Mouse (Mus musculus): ENCODE data around the gene Antxr1. TPM values are rescaled to one million over a fixed set of nuclear protein-coding genes. Genes with fewer than 3 reads are reported as not detected.
A peak's percentile ranks its signal among the peaks of the same experiment; 100 is the strongest.
"Not testable (repeated sequence)": the region's sequence is repeated elsewhere in the genome, so short reads cannot be mapped to it uniquely, and the experiment has no call there.

Gene Antxr1
- polyA plus RNA-seq, 1 experiment: 200 TPM

DNA sequence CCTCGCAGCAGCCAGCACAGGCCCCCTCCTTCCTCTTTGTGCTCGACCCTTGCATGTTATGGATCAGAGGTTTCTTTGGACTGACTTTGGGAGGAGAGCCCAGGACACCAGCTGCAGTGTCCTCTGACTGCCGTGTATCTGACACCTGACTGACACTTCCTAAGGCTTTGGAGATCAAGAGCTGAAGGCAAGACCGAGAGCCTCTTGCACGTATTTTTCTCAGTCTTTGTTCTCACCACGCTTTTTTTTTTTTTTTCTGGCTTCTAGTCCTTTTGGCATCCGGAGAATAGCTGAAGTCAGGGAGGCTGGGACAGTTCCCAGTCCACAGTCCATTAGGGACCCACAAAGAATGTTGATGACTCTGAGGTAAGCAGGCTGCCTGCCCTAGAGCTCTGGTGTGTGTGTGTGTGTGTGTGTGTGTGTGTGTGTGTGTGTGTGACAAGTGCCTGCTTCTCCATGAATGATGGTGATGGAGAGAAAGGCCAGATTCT lies 233.2 kb downstream of the Antxr1 start:
- peaks cover 10% of the 10 kb centered on the region for H3K4me1 ChIP-seq (ENCODE audit: control insufficient read depth, insufficient read depth, low read length)
- peak overlapping the region; percentile 62 for H3K27ac ChIP-seq (ENCODE audit: insufficient read depth, low read length)
- TF ChIP-seq POLR2A (IDR thresholded peaks at IDR 0.05; ENCODE audit: low read depth, low read length): no peak
- no peak overlapping the region for H3K4me3 ChIP-seq (ENCODE audit: insufficient read depth, low read length)

DNA sequence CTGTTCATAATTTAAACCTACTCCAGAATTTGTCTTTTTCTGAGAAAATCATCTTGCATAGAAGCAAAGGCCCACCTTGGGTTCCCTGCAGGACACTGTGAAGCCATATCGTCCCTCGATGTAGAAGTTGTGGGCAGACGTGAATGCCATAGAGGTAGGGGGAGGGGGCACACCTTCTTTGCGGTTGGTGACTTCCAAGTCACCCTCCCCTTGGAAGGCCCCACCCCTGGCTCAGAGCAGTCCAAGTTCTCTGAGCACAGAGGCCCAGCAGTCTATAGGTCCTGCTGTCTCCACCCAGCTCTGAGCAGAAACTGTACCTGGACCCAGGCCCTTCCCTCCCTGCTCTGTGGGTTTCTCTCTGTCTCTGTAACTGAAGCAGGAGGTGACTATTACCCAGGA lies 233.7 kb downstream of the Antxr1 start:
- Histone ChIP-seq H3K4me3 (ENCODE audit: insufficient read depth, low read length) (no peak overlapping the region), H3K27ac (ENCODE audit: insufficient read depth, low read length) (peak overlapping the region; percentile 62), H3K4me1 (ENCODE audit: control insufficient read depth, insufficient read depth, low read length) (peaks cover 10% of the 10 kb centered on the region)
- no peak for TF ChIP-seq CTCF (IDR thresholded peaks at IDR 0.05; ENCODE audit: borderline replicate concordance, insufficient read depth, low read length)
- TF ChIP-seq POLR2A (IDR thresholded peaks at IDR 0.05; ENCODE audit: low read depth, low read length): no peak

DNA sequence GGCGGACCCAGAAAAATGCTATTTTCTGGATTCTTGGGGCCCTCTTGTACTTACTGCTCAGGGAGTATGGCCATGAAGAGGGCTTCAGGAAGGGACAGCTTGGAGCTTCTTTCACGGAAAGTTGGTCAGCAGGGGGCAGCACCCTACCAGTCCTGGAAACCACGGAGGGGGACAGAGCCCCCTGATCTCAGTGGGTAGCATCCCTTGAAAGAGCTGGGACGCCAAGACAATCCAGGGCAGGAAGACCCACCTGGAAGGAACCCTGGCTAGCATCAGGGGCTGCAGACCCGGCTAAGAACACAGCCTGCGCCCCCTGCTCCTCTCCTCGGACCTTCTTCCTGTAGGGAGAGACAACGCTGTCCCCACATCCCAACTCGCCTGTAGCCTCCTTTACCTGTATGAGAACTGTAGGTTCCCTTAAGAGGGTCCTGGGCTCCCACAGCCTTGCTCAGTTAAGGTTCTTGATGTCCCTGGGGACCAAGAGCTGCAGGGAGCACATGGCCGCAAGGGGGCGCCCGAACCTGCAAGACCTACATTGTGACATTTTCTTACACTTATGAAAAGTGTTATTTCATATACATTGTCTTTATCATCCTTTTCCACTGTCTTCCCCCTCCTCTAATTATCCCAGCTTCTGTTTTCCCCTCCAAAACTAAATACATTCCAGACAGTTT lies 234.2 kb downstream of the Antxr1 start:
- TF ChIP-seq CTCF (IDR thresholded peaks at IDR 0.05; ENCODE audit: borderline replicate concordance, insufficient read depth, low read length) (peak; percentile 89), POLR2A (IDR thresholded peaks at IDR 0.05; ENCODE audit: low read depth, low read length) (no peak)
- peaks cover 10% of the 10 kb centered on the region for H3K4me1 ChIP-seq (ENCODE audit: control insufficient read depth, insufficient read depth, low read length)
- H3K27ac ChIP-seq (ENCODE audit: insufficient read depth, low read length): no peak overlapping the region
- H3K4me3 ChIP-seq (ENCODE audit: insufficient read depth, low read length): no peak overlapping the region

- peaks cover 10% of the 10 kb centered on the region for H3K4me1 ChIP-seq (ENCODE audit: control insufficient read depth, insufficient read depth, low read length)
- H3K4me3 ChIP-seq (ENCODE audit: insufficient read depth, low read length): no peak overlapping the region
- TF ChIP-seq CTCF (IDR thresholded peaks at IDR 0.05; ENCODE audit: borderline replicate concordance, insufficient read depth, low read length) (no peak), POLR2A (IDR thresholded peaks at IDR 0.05; ENCODE audit: low read depth, low read length) (no peak)
- H3K27ac ChIP-seq (ENCODE audit: insufficient read depth, low read length): no peak overlapping the region
These were observed 235.2 kb downstream of the Antxr1 start for GRCm38 (mm10) chr6:87100297-87101020.

DNA sequence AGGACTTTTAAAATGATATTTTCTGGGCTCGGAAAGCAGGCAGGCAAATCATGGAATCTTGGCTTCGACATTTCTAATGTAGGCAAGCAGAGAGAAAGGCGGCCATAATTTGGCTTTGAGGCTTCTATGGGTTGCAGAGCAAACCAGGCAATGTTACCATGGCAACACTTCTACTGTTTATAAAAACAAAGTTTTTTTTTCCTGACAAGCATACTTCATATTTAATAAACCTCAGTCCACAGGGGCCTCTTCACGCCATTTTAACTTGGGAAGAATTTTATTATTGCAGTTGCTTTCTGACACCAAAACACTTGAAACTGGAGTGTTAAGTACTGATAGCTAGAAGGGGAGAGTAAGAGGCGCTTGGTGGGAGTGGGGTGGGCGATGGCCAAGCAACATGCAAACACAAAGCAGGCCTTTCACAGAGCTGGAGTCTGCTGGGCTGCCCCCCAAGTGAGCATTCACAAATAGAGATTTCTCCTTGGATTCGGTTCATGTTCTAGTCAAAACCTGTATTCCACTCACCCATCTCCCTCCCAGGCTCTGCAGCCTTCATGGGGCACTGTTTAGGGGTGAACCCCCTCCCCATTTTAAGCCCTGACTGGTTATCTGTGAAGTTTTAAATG lies 235.8 kb downstream of the Antxr1 start:
- H3K4me3 ChIP-seq (ENCODE audit: insufficient read depth, low read length): no peak overlapping the region
- TF ChIP-seq POLR2A (IDR thresholded peaks at IDR 0.05; ENCODE audit: low read depth, low read length) (no peak), CTCF (IDR thresholded peaks at IDR 0.05; ENCODE audit: borderline replicate concordance, insufficient read depth, low read length) (no peak)
- peaks cover 10% of the 10 kb centered on the region for H3K4me1 ChIP-seq (ENCODE audit: control insufficient read depth, insufficient read depth, low read length)
- no peak overlapping the region for H3K27ac ChIP-seq (ENCODE audit: insufficient read depth, low read length)

- Histone ChIP-seq H3K4me1 (ENCODE audit: control insufficient read depth, insufficient read depth, low read length) (peaks cover 10% of the 10 kb centered on the region), H3K27ac (ENCODE audit: insufficient read depth, low read length) (no peak overlapping the region)
- no peak for TF ChIP-seq POLR2A (IDR thresholded peaks at IDR 0.05; ENCODE audit: low read depth, low read length)
- TF ChIP-seq CTCF (IDR thresholded peaks at IDR 0.05; ENCODE audit: borderline replicate concordance, insufficient read depth, low read length): no peak
These were observed 236.4 kb downstream of the Antxr1 start for GRCm38 (mm10) chr6:87099261-87099660.

DNA sequence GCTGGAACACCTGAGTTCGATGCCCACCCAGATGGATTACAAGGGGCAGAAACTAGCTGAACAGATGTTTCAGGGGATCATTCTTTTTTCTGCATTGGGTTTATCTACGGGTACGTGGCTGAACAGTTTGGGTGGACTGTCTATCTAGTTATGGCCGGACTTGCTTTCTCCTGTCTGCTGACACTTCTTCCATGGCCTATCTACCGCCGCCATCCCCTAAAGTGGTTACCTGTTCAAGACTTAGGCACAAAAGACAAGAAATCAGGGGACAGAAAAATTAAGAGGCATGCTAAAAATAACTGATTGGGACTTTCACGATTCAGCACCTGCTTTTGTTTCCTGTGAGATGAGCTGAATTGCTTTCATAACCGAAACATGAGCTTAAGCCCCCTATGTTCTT lies 242.0 kb downstream of the Antxr1 start:
- not testable (repeated sequence) for H3K27ac ChIP-seq (ENCODE audit: insufficient read depth, low read length); H3K4me1 ChIP-seq (ENCODE audit: control insufficient read depth, insufficient read depth, low read length); H3K4me3 ChIP-seq (ENCODE audit: insufficient read depth, low read length)

More at GRCm38 (mm10) chr6:87099261-87099660, 236.4 kb downstream of the Antxr1 start:
- H3K4me3 ChIP-seq (ENCODE audit: insufficient read depth, low read length): no peak overlapping the region

DNA sequence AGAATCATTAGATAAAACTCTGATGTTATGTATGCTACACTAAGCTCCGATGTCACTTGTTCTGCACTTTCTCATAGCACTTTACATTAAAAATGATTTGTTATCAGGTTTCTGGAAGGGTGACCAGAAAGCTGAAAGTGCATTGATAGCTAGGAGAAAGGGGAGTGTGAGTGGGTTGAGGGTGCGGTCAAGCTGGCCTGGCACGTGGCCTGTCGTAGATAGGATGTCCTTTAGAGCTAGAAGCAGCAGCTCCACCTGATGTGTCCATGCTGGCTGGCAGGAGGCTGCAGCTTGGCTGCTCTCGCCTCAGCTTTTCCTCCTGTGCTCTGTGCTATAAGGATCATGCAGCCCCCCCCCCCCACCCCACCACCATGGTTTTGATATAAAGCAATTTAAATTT lies 243.1 kb downstream of the Antxr1 start:
- Histone ChIP-seq H3K4me3 (ENCODE audit: insufficient read depth, low read length) (no peak overlapping the region), H3K4me1 (ENCODE audit: control insufficient read depth, insufficient read depth, low read length) (no peaks in the 10 kb centered on the region), H3K27ac (ENCODE audit: insufficient read depth, low read length) (no peak overlapping the region)
- no peak for TF ChIP-seq CTCF (IDR thresholded peaks at IDR 0.05; ENCODE audit: borderline replicate concordance, insufficient read depth, low read length)
- TF ChIP-seq POLR2A (IDR thresholded peaks at IDR 0.05; ENCODE audit: low read depth, low read length): no peak

- H3K4me1 ChIP-seq (ENCODE audit: control insufficient read depth, insufficient read depth, low read length): no peaks in the 10 kb centered on the region
- no peak for TF ChIP-seq CTCF (IDR thresholded peaks at IDR 0.05; ENCODE audit: borderline replicate concordance, insufficient read depth, low read length)
- TF ChIP-seq POLR2A (IDR thresholded peaks at IDR 0.05; ENCODE audit: low read depth, low read length): no peak
- H3K27ac ChIP-seq (ENCODE audit: insufficient read depth, low read length): no peak overlapping the region
- H3K4me3 ChIP-seq (ENCODE audit: insufficient read depth, low read length): no peak overlapping the region
These were observed 244.7 kb downstream of the Antxr1 start for GRCm38 (mm10) chr6:87090877-87091276.

- Histone ChIP-seq H3K4me3 (ENCODE audit: insufficient read depth, low read length) (no peak overlapping the region), H3K27ac (ENCODE audit: insufficient read depth, low read length) (no peak overlapping the region), H3K4me1 (ENCODE audit: control insufficient read depth, insufficient read depth, low read length) (no peaks in the 10 kb centered on the region)
- TF ChIP-seq CTCF (IDR thresholded peaks at IDR 0.05; ENCODE audit: borderline replicate concordance, insufficient read depth, low read length) (no peak), POLR2A (IDR thresholded peaks at IDR 0.05; ENCODE audit: low read depth, low read length) (no peak)
These were observed 247.3 kb downstream of the Antxr1 start for GRCm38 (mm10) chr6:87088356-87088755.

All from embryonic fibroblast, embryonic 13.5 days (primary cell).